Mouse (Mus musculus) liver, postnatal 0 days (tissue): ENCODE measurements around the gene Plxna4.

Source experiments
- CTCF ChIP-seq: sonication (generic); IDR thresholded peaks from 2 replicates; pipeline ENCODE4 v1.5.1; 2016; ENCODE audit warnings: antibody characterized with exemption, low read depth
- EP300 ChIP-seq: IDR thresholded peaks from 2 replicates; pipeline ENCODE4 v1.6.1; 2016; ENCODE audit warnings: antibody characterized with exemption, low read depth, mild to moderate bottlenecking

GRCm38 (mm10) chr6:32309147-32309546 is 278.8 kb downstream of the Plxna4 start:
- TF ChIP-seq EP300 (no peak), CTCF (no peak)
